Mouse (Mus musculus): ENCODE results near the gene Ifit1bl2.
"Not testable (repeated sequence)": the region's sequence is repeated elsewhere in the genome, so short reads cannot be mapped to it uniquely, and the experiment has no call there.

The Ifit1bl2 gene

GRCm38 (mm10) chr19:34607237-34608051 is 33.1 kb downstream of the Ifit1bl2 start, which contains the start of gene Ifit3b:
Gene Ifit3b, plus strand, starts transcription at chr19:34607970.
- peak; percentile 79 for DNase-seq

- DNase-seq, result no peak
Measured at GRCm38 (mm10) chr19:34605472-34605871, 35.1 kb downstream of the Ifit1bl2 start.

GRCm38 (mm10) chr19:34601888-34602287 is 38.7 kb downstream of the Ifit1bl2 start, which contains the start of gene Ifit1bl1:
Gene Ifit1bl1, minus strand, starts transcription at chr19:34601956.
- not testable (repeated sequence) for DNase-seq

- DNase-seq, result not testable (repeated sequence)
Measured at GRCm38 (mm10) chr19:34599250-34599649, 41.3 kb downstream of the Ifit1bl2 start.

GRCm38 (mm10) chr19:34598341-34598740 is 42.2 kb downstream of the Ifit1bl2 start:
- peak; percentile 70 for DNase-seq

- no peak for DNase-seq
Measured at GRCm38 (mm10) chr19:34596811-34597210, 43.7 kb downstream of the Ifit1bl2 start.

GRCm38 (mm10) chr19:34594523-34594922 is 46.0 kb downstream of the Ifit1bl2 start:
- DNase-seq, result not testable (repeated sequence)

GRCm38 (mm10) chr19:34593456-34593855 is 47.1 kb downstream of the Ifit1bl2 start:
- no peak for DNase-seq

- DNase-seq, result no peak
Measured at GRCm38 (mm10) chr19:34588959-34589358, 51.6 kb downstream of the Ifit1bl2 start.

GRCm38 (mm10) chr19:34587898-34588692 is 52.4 kb downstream of the Ifit1bl2 start:
- not testable (repeated sequence) for DNase-seq

GRCm38 (mm10) chr19:34585740-34586458 is 54.6 kb downstream of the Ifit1bl2 start:
- DNase-seq, result not testable (repeated sequence)

GRCm38 (mm10) chr19:34583126-34583766 is 57.3 kb downstream of the Ifit1bl2 start, which contains the start of gene Ifit3:
Gene Ifit3, plus strand, starts transcription at chr19:34583531.
- peak; percentile 60 for DNase-seq

GRCm38 (mm10) chr19:34582696-34583095 is 57.8 kb downstream of the Ifit1bl2 start:
- DNase-seq, result not testable (repeated sequence)

- no peak for DNase-seq
Measured at GRCm38 (mm10) chr19:34577121-34577520, 63.4 kb downstream of the Ifit1bl2 start.

- no peak for DNase-seq
Measured at GRCm38 (mm10) chr19:34573650-34574049, 66.9 kb downstream of the Ifit1bl2 start.

- DNase-seq, result no peak
Measured at GRCm38 (mm10) chr19:34571080-34571479, 69.5 kb downstream of the Ifit1bl2 start.

GRCm38 (mm10) chr19:34569896-34570476 is 70.6 kb downstream of the Ifit1bl2 start:
- no peak for DNase-seq

- DNase-seq, result no peak
Measured at GRCm38 (mm10) chr19:34568988-34569895, 71.3 kb downstream of the Ifit1bl2 start.
